Comparison of ENCODE assay signal across 30 mouse cellular contexts in genomic region chr3:136995611-136996335, GRCm38 (mm10).
DNase-seq lines count a peak whose midpoint lies in the region; ATAC-seq and TF ChIP-seq lines count a peak whose summit lies in the region.
"Had no signal": no experiment of that assay in that cellular context is flagged by ENCODE, and none has a peak within 500 bp of the region (broad histone marks: within the 10 kb centered on the region; RNA-seq: fewer than 3 reads in every experiment).

No protein-coding gene starts in this region.

- no peak for DNase-seq in frontal cortex, postnatal 25 days (ENCODE audit: low spot score in 2 of 2)
- DNase-seq in left cerebral cortex, postnatal 14 days (ENCODE audit: low spot score in 2 of 2), result peak; percentile 30 to 38
- no peak for DNase-seq in left cerebral cortex, adult 11 months (ENCODE audit: low spot score)
- DNase-seq in retina, postnatal 1 day, result no peak
- no peak for DNase-seq in heart, adult 8-10 months (ENCODE audit: low spot score)
- DNase-seq: adrenal gland, postnatal 10 days; adrenal gland, postnatal 36 days; B cell, adult 2 months; cerebellum, adult 11 months; cerebellum, adult 2 months; cerebellum, adult 9-11 months; cerebellum, postnatal 25 days; embryo, embryonic 11 days; gastrocnemius, adult 2 months; gastrocnemius, postnatal 14 days; heart, adult 11 months; heart, postnatal 10 days; heart, postnatal 36 days had no signal

- no peak for TF ChIP-seq POLR2A in cortical plate, adult 2 months (IDR thresholded peaks at IDR 0.05; ENCODE audit: extremely low read depth, insufficient read depth, low read length)

- intact Hi-C loops in left cerebral cortex, postnatal 14 days (cut with DNase I), result no loop called here

- H3K27ac ChIP-seq in cortical plate, adult 2 months (ENCODE audit: insufficient read depth, low read length), result peak overlapping the region; percentile 70; the same call in 1 of the 2 replicates
- H3K27ac ChIP-seq: embryonic facial prominence, embryonic 12.5 days; forebrain, embryonic 12.5 days; forebrain, embryonic 15.5 days; gastrocnemius, adult 2 months; heart, embryonic 15.5 days; hindbrain, embryonic 10.5 days; hindbrain, embryonic 13.5 days had no signal

- no peaks in the 10 kb centered on the region; the same call in 1 of the 2 replicates for H3K4me1 ChIP-seq in cortical plate, adult 2 months (ENCODE audit: control insufficient read depth, insufficient read depth, low read length)
- H3K4me1 ChIP-seq: embryonic facial prominence, embryonic 12.5 days; forebrain, embryonic 12.5 days; heart, embryonic 12.5 days; heart, embryonic 15.5 days; hindbrain, embryonic 10.5 days; hindbrain, embryonic 13.5 days had no signal

- peak; percentile 80 for ATAC-seq in frontal cortex, adult (ENCODE audit: low TSS enrichment)
- ATAC-seq: forebrain, embryonic 15.5 days; hindbrain, embryonic 16.5 days; Patski had no signal

- TF ChIP-seq CTCF in cortical plate, adult 2 months (IDR thresholded peaks at IDR 0.05; ENCODE audit: extremely low read depth, insufficient read depth, low read length), result no peak

- no peak overlapping the region for H3K4me3 ChIP-seq in cortical plate, adult 2 months (ENCODE audit: insufficient read depth, low read length)
- H3K4me3 ChIP-seq: embryonic facial prominence, embryonic 12.5 days; erythroblast, embryonic 14.5 days; forebrain, embryonic 12.5 days; forebrain, embryonic 15.5 days; gastrocnemius, adult 2 months; heart, embryonic 12.5 days; heart, embryonic 15.5 days; hindbrain, embryonic 10.5 days; hindbrain, embryonic 13.5 days had no signal

Comparison
In these comparisons a context has a peak if more than half of its experiments do, and no peak if none do; other contexts are left out.
1. DNase-seq: peak in left cerebral cortex, postnatal 14 days (2 of 2); none in frontal cortex, postnatal 25 days (0 of 2), left cerebral cortex, adult 11 months (single experiment), retina, postnatal 1 day (single experiment) and heart, adult 8-10 months (single experiment).